Mouse (Mus musculus) midbrain, embryonic 10.5 days (tissue): ENCODE measurements around the gene Sost. TPM values are rescaled to one million over a fixed set of nuclear protein-coding genes. Genes with fewer than 3 reads are reported as not detected.
A peak's percentile ranks its signal among the peaks of the same experiment; 100 is the strongest.

Experiments used
- DNase-seq: peaks from one replicate; pipeline ENCODE4 v3.0.0-alpha.2; 2017; ENCODE audit warnings: low spot score
- H3K27ac ChIP-seq: fragments of 300-500 bp; sonication (generic); replicated peaks from 2 replicates; pipeline ENCODE4 v1.5.1; 2016; ENCODE audit warnings: mild to moderate bottlenecking
- H3K27me3 ChIP-seq: fragments of 300-500 bp; sonication (generic); 2 replicates; pipeline ENCODE4 v1.6.1; 2016; ENCODE audit warnings: low read depth, mild to moderate bottlenecking; ENCODE audit not compliant: poor library complexity, severe bottlenecking
- H3K36me3 ChIP-seq: fragments of 300-500 bp; sonication (generic); 2 replicates; pipeline ENCODE4 v1.6.1; 2016; ENCODE audit warnings: mild to moderate bottlenecking, moderate library complexity
- H3K4me1 ChIP-seq: fragments of 300-500 bp; sonication (generic); 2 replicates; pipeline ENCODE4 v1.6.1; 2016
- H3K4me3 ChIP-seq: fragments of 300-500 bp; sonication (generic); 2 replicates; pipeline ENCODE4 v1.5.1; 2016; ENCODE audit warnings: mild to moderate bottlenecking, moderate library complexity
- H3K9me3 ChIP-seq: fragments of 300-500 bp; sonication (generic); replicated peaks from 2 replicates; pipeline ENCODE4 v1.6.1; 2016; ENCODE audit warnings: mild to moderate bottlenecking
- WGBS: fragments of 180-500 bp; shearing (Covaris S2); methylation state at CpG from one replicate; pipeline ENCODE4 v1.1.7; 2016; 5-methylcytosine and 5-hydroxymethylcytosine counted together
- polyA plus RNA-seq: library from polyadenylated mRNA; unstranded; fragments of >200 nt; fragmentation: Nextera tagmentation; extraction: Ambion mirVana; gene quantifications from 2 replicates; pipeline ENCODE4 v1.2.1, GENCODE M21; 2016

The Sost gene
- polyA plus RNA-seq, 1 experiment from 2014 or later: 0.25 TPM

DNA sequence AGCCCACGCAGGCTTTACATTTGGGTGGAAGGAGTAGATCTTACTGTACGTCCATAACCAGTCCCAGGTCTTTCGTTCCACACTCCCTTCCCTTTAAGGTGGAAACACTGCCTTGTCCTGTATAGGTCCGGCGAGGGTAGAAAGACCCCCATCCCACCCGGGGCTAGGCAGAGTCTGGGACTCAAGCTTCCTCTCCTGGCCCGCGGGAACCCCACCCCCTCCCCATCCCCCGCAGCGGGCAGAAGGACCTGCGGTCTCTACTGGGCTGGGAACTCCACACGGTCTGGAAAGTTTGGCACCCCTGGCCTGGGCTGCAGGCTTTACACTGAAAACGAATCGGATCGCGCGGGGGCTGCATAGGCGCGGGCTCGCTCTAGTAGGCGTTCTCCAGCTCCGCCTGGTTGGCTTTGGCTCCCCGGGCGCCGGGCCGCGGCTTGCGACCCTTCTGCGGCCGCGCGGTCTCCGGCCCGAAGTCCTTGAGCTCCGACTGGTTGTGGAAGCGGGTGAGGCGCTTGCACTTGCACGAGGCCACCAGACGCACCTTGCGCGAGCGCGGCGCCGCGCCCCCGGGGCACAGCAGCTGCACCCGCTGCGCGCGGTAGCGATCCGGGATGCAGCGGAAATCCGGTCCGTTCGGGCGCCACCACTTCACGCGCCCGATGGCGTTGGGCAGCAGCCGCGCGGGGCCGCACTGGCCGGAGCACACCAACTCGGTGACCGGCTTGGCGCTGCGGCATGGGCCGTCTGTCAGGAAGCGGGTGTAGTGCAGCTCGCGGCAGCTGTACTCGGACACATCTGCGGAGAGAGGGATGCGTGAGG lies 3.1 kb downstream of the Sost start:
- peaks cover 98% of the 10 kb centered on the region for H3K27me3 ChIP-seq
- H3K36me3 ChIP-seq: no peaks in the 10 kb centered on the region
- no peaks in the 10 kb centered on the region for H3K9me3 ChIP-seq
- H3K4me3 ChIP-seq: peak overlapping the region; percentile 75
- under 1% methylated on average over 78 of the region's 78 CpGs for WGBS
- peaks cover 62% of the 10 kb centered on the region for H3K4me1 ChIP-seq
- DNase-seq: peak; percentile 74
- H3K27ac ChIP-seq: peak overlapping the region; percentile 85

GRCm38 (mm10) chr11:101963043-101963442 lies 3.8 kb downstream of the Sost start:
- H3K4me3 ChIP-seq: peak overlapping the region; percentile 75
- peak overlapping the region; percentile 85; the same call in 1 of the 2 replicates for H3K27ac ChIP-seq
- H3K9me3 ChIP-seq: no peaks in the 10 kb centered on the region
- 6% methylated on average over 11 of the region's 11 CpGs for WGBS
- peak; percentile 54 for DNase-seq
- no peaks in the 10 kb centered on the region for H3K36me3 ChIP-seq
- H3K4me1 ChIP-seq: peaks cover 55% of the 10 kb centered on the region
- peaks cover 98% of the 10 kb centered on the region for H3K27me3 ChIP-seq

- H3K9me3 ChIP-seq: no peaks in the 10 kb centered on the region
- H3K4me1 ChIP-seq: peaks cover 12% of the 10 kb centered on the region
- H3K27me3 ChIP-seq: peaks cover 84% of the 10 kb centered on the region
- H3K36me3 ChIP-seq: no peaks in the 10 kb centered on the region
- WGBS: 76% methylated on average over 5 of the region's 5 CpGs
- H3K27ac ChIP-seq: no peak overlapping the region
- DNase-seq: no peak
- no peak overlapping the region for H3K4me3 ChIP-seq
These were observed 9.3 kb downstream of the Sost start for GRCm38 (mm10) chr11:101957476-101957875.

DNA sequence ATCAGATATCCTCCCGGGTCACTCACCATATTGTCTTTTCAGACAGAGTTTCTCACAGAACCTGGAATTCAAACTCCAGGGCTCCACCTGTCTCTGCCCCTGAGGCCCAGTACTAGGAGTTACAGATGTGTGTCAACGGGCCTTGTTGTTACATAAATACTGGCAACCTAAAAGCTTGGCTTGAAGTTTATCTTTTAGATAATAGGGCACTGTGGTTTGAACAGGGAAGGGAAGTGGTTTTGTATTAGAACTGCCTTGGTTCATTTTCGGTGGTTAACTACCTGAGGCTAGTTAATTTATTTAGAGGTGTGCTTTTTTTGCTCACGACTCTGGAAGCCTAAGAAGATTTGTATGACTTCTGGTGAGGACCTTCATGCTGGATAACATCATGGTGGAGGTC lies 13.4 kb downstream of the Sost start:
- WGBS: 75% methylated on average over 4 of the region's 4 CpGs
- Histone ChIP-seq H3K9me3 (no peaks in the 10 kb centered on the region), H3K36me3 (no peaks in the 10 kb centered on the region), H3K27me3 (peaks cover 76% of the 10 kb centered on the region), H3K27ac (no peak overlapping the region), H3K4me1 (peaks cover 18% of the 10 kb centered on the region), H3K4me3 (no peak overlapping the region)
- DNase-seq: no peak

GRCm38 (mm10) chr11:101952541-101953341 lies 14.1 kb downstream of the Sost start:
- peaks cover 18% of the 10 kb centered on the region for H3K4me1 ChIP-seq
- no peaks in the 10 kb centered on the region for H3K9me3 ChIP-seq
- DNase-seq: peak; percentile 28
- 30% methylated on average over 24 of the region's 24 CpGs for WGBS
- H3K27me3 ChIP-seq: peaks cover 71% of the 10 kb centered on the region
- peak overlapping the region; percentile 31; the same call in 1 of the 2 replicates for H3K4me3 ChIP-seq
- H3K27ac ChIP-seq: no peak overlapping the region; the same call in 1 of the 2 replicates
- no peaks in the 10 kb centered on the region for H3K36me3 ChIP-seq

DNA sequence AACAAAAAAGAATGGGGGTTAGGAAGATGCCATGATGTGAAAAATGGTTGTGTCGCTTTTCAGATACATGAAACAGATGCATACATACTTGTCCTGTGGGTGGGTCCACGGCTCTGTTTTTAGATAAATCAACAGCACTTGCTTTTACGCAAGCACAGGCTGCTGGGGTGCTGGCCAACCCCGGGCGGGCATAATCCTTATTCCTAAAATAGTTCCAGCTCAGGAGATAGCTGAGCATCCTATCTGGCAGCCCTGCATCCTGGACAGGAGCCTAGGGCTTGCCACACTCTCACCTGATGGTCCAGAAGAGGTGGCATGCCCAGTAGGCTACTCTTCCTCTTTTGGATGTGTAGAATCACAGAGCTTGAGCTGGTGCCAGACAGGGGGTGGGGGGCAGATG lies 16.8 kb downstream of the Sost start:
- Histone ChIP-seq H3K9me3 (no peaks in the 10 kb centered on the region), H3K27ac (no peak overlapping the region), H3K4me1 (peaks cover 26% of the 10 kb centered on the region), H3K36me3 (no peaks in the 10 kb centered on the region), H3K27me3 (peaks cover 55% of the 10 kb centered on the region), H3K4me3 (no peak overlapping the region)
- WGBS: 91% methylated on average over 5 of the region's 5 CpGs
- DNase-seq: no peak

- H3K4me3 ChIP-seq: no peak overlapping the region
- no peaks in the 10 kb centered on the region for H3K36me3 ChIP-seq
- H3K4me1 ChIP-seq: peaks cover 14% of the 10 kb centered on the region
- 28% methylated on average over 5 of the region's 5 CpGs for WGBS
- H3K9me3 ChIP-seq: no peaks in the 10 kb centered on the region
- H3K27ac ChIP-seq: 0 out of 2 replicates have a peak overlapping the region, but pooled peaks have one; percentile 42
- DNase-seq: peak; percentile 49
- H3K27me3 ChIP-seq: peaks cover 33% of the 10 kb centered on the region
These were observed 20.3 kb downstream of the Sost start for GRCm38 (mm10) chr11:101946525-101946924.

- WGBS: 46% methylated on average over 3 of the region's 3 CpGs
- DNase-seq: no peak
- no peaks in the 10 kb centered on the region for H3K36me3 ChIP-seq
- H3K27ac ChIP-seq: no peak overlapping the region
- H3K27me3 ChIP-seq: peaks cover 41% of the 10 kb centered on the region
- no peaks in the 10 kb centered on the region for H3K9me3 ChIP-seq
- no peak overlapping the region for H3K4me3 ChIP-seq
- peaks cover 22% of the 10 kb centered on the region for H3K4me1 ChIP-seq
These were observed 23.8 kb downstream of the Sost start for GRCm38 (mm10) chr11:101943055-101943454.

- peak overlapping the region; percentile 56 for H3K4me3 ChIP-seq
- H3K4me1 ChIP-seq: peaks cover 34% of the 10 kb centered on the region
- peaks cover 71% of the 10 kb centered on the region for H3K27me3 ChIP-seq
- under 1% methylated on average over 32 of the region's 32 CpGs for WGBS
- no peaks in the 10 kb centered on the region for H3K36me3 ChIP-seq
- no peaks in the 10 kb centered on the region for H3K9me3 ChIP-seq
- peak overlapping the region; percentile 80 for H3K27ac ChIP-seq
- DNase-seq: peak; percentile 49
These were observed 29.7 kb downstream of the Sost start for GRCm38 (mm10) chr11:101937108-101937507.

- peaks cover 38% of the 10 kb centered on the region for H3K4me1 ChIP-seq
- H3K27ac ChIP-seq: no peak overlapping the region
- no peaks in the 10 kb centered on the region for H3K36me3 ChIP-seq
- H3K4me3 ChIP-seq: peak overlapping the region; percentile 56
- 27% methylated on average over 7 of the region's 7 CpGs for WGBS
- DNase-seq: no peak
- no peaks in the 10 kb centered on the region for H3K9me3 ChIP-seq
- peaks cover 69% of the 10 kb centered on the region for H3K27me3 ChIP-seq
These were observed 30.4 kb downstream of the Sost start for GRCm38 (mm10) chr11:101936421-101936820.

DNA sequence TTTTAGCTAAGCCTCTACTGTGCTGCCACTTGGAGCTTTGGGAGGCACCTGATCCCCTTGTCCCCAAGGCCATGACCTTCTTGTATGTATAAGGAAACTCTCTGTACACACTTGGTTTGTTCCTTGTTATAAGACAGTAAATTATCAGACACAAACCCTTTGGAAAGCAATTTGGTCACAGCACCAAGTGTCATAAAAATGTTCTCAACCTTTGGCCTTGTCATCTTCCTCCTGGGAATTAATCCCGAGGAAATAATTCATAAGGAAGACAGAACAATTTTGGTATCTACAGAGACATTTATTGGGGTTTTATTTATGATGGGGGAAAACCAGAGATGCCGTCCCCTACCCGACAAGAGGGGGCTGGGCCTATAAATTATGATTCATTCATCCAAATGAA lies 31.1 kb downstream of the Sost start:
- Histone ChIP-seq H3K4me3 (no peak overlapping the region), H3K36me3 (no peaks in the 10 kb centered on the region), H3K4me1 (peaks cover 36% of the 10 kb centered on the region), H3K9me3 (no peaks in the 10 kb centered on the region), H3K27me3 (peaks cover 63% of the 10 kb centered on the region), H3K27ac (no peak overlapping the region)
- no peak for DNase-seq
- 92% methylated on average over 3 of the region's 3 CpGs for WGBS

DNA sequence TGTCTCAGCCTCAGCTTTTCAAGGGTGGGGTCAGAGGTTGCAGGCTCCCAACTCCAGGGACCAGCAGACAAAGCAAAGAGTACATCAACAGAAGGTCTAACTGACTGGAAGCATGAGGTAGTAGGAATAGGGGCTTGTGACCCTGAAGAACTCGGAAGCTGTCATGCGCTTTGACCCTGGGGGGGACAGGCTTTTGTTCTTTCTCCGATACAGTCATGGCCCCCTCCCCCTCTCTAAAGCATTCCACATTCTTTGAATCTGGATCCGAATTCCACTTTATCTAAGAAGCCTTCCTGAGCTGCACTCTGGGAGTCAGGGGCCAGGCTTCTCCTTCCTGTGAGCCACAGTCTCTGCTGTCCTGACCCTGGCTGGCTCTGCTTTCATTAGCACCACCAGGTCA lies 34.8 kb downstream of the Sost start:
- no peak overlapping the region for H3K4me3 ChIP-seq
- WGBS: 60% methylated on average over 4 of the region's 4 CpGs
- peaks cover 32% of the 10 kb centered on the region for H3K27me3 ChIP-seq
- no peak overlapping the region for H3K27ac ChIP-seq
- peaks cover 36% of the 10 kb centered on the region for H3K4me1 ChIP-seq
- H3K36me3 ChIP-seq: no peaks in the 10 kb centered on the region
- no peaks in the 10 kb centered on the region for H3K9me3 ChIP-seq
- DNase-seq: no peak
